Mouse (Mus musculus) v-Abl transformed pro-B cells (cell line): ENCODE results near the gene Ugt2a2.
"Not testable (repeated sequence)": the region's sequence is repeated elsewhere in the genome, so short reads cannot be mapped to it uniquely, and the experiment has no call there.

Experiments used
- in situ Hi-C, 2 experiments: fragments of 400-800 bp; cut with MboI; formaldehyde crosslinking; loops; one replicate each; pipeline ENCODE4 v1.15.1; 2025; ENCODE audit not compliant: unreplicated experiment in 2 of 2

Gene Ugt2a2

GRCm38 (mm10) chr5:87482160-87482559, at the start of gene Ugt2a2:
TSS of gene Ugt2a2 (minus strand) at chr5:87482260.
- in situ Hi-C loops: no loop called here

GRCm38 (mm10) chr5:87523561-87523960, 41.5 kb upstream of the Ugt2a2 start:
- in situ Hi-C loops: not testable (repeated sequence)

GRCm38 (mm10) chr5:87505776-87506458, 23.9 kb upstream of the Ugt2a2 start:
- in situ Hi-C loops: no loop called here

- in situ Hi-C loops: no loop called here
Measured at GRCm38 (mm10) chr5:87502687-87503086, 20.6 kb upstream of the Ugt2a2 start.

DNA sequence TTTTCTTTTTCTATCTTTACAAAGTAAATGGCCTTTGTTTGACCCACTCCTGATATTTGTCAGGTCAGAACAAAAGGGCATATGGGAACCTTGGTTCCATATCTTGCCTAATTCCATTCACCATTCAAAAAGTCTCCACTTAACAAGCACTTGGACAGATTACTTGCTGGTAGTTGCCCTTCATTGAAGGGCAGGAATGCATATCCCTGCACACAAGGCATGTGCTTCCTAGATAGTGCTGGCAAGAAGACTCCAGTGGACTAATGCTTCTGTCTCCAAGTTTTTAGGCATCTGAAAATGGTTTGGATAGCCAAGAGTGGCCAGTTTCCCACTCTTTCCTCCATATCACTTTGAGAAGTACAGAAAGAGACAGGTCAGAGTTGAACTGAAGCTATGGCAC, 17.3 kb upstream of the Ugt2a2 start:
- in situ Hi-C loops: no loop called here

DNA sequence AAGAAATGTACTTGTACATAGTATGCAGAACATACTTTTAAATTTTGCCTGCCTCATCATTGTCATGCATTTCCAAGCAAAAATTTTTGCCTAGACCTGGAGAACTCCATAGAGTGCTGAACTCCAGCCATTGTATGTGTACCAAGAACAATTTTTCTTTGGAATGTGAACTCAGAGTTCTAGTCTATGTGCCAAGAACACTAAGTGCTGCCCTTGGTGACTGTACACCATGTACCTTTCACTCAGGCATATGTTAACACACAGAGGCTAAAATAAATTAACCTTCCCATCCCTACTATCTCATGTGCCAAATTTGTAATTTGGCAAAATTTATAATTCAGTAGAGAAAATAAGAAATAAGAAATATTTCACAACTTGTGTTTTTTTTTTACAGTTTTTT, 16.9 kb upstream of the Ugt2a2 start:
- in situ Hi-C loops: no loop called here

- in situ Hi-C loops: no loop called here
Measured at GRCm38 (mm10) chr5:87490771-87491170, 8.7 kb upstream of the Ugt2a2 start, which contains the start of gene Ugt2a1. TSS of gene Ugt2a1 (minus strand) at chr5:87490871.

- in situ Hi-C loops: not testable (repeated sequence)
Measured at GRCm38 (mm10) chr5:87486706-87487105, 4.6 kb upstream of the Ugt2a2 start, which contains the start of gene Gm43638. TSS of gene Gm43638 (minus strand) at chr5:87486806.

GRCm38 (mm10) chr5:87458810-87459209, 23.2 kb downstream of the Ugt2a2 start:
- in situ Hi-C loops: no loop called here

DNA sequence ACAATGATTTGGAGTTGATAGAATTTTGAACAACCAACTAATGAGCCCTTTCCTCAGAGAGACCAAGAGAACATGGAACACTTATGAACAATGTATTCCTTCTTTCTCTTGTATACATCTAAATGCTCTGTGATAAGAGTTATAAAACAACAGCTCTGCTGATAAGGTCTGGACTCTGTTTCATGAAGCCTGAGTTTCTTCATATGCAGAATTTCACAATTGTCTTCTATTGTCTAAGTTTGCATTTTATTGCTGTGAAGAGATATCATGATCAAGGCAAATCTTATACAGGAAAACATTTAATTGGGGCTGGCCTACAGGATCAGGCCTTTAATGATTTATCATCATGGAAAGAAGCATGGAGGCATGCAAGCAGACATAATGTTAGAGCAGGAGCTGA, 24.4 kb downstream of the Ugt2a2 start:
- in situ Hi-C loops: no loop called here

- in situ Hi-C loops: no loop called here
Measured at GRCm38 (mm10) chr5:87456216-87456850, 25.7 kb downstream of the Ugt2a2 start.

DNA sequence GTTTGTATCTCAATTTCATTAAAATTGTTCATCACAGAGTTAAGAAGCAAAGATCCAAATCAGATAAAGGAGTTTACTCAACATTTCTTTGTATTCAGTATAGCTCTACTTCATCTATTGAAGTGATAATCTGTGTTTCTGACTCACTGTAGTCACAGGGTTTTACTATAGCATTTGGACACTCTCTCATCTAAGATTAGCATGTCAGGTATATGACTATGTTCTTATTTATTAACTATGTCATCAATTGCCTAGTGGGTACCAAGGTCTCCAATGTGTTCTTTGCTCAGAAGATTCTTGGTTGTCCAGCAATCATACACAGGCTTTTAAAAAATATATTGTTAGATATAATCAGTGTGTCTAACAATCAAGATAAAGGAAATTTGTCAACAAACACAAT, 26.5 kb downstream of the Ugt2a2 start:
- in situ Hi-C loops: no loop called here

DNA sequence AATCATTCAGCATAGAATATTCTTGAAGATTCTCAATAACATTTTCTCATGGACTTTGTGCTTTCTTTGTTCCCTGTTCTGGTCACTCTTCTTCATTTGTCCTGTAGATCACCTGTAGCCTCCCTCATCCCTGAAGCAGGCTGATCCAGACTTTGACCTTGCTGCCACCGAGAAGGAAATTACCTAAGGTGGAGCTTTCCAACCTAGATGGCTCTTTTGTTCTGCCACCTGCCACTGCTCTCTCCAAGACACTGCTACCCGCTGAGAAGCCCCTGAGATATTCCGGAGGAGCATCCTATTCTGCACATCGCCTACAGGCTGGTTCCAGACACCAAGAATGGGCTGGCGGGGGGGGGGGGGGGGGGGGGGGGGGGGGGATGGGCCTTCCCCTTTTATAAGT, 29.5 kb downstream of the Ugt2a2 start:
- in situ Hi-C loops: not testable (repeated sequence)

- in situ Hi-C loops: no loop called here
Measured at GRCm38 (mm10) chr5:87436264-87436663, 45.8 kb downstream of the Ugt2a2 start.

DNA sequence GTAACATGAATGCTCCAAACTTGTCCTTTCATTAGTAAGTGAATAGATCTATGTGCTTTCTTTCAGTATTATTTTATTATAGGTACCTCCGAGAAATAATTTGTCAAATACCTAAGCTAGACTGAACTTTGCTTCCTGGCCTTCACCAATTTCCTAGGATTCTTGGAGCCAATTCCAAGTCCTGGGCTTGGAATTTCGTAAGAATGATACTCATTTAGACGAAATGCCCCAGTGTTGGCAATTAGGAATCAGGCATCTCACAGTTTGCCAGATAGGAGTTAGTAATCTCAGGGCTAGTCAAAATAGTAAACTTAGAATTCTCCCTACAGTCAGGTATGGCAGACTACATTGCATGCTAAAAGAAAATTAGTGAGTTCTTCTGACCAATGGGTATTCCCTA, 56.4 kb downstream of the Ugt2a2 start:
- in situ Hi-C loops: no loop called here

DNA sequence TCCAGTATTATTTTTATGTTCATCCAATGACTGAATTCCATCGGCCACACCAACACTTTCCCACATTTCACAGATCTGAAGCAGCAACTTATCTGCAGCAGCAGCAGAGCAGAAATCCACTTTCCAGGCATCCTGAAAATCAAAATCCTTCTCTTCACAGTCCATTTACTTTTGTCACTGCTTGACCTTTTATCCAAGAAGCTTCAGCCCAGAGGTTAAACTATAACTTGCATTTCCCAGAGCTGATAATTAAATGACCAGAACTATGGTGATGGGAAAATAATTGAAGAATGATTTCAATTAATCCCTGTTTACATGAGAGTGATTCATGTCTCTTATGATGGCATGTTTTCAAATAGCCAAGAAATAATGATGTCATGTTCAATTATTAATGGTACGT, 58.0 kb downstream of the Ugt2a2 start, which contains the start of gene Ugt2b38:
Gene Ugt2b38, minus strand, starts transcription at position 163 of the 400 bp plus-strand sequence.
- in situ Hi-C loops: not testable (repeated sequence)
